Mouse (Mus musculus): ENCODE data around the gene Klhl29.

Gene Klhl29

DNA sequence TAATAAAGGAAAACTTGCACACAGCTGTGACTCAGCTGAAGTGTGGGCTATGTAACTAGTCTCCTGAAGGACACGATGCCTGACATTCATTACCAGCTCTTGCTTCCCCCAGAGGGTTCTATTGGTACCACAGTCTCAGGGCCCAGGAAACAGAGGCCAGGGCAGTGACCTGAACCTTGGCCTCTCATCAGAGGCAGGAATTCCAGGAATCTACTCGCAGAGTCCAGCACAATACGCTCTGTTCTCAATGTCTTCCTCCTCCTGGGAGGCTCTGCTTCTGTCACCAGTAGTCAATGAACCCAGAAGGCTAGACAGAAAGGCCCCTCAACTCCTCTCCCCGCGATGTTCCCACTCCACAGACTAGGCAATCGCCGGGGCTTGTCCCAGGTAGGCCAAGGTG is 125.4 kb downstream of the Klhl29 start:
- DNase-seq, result peak; percentile 43 to 67

DNA sequence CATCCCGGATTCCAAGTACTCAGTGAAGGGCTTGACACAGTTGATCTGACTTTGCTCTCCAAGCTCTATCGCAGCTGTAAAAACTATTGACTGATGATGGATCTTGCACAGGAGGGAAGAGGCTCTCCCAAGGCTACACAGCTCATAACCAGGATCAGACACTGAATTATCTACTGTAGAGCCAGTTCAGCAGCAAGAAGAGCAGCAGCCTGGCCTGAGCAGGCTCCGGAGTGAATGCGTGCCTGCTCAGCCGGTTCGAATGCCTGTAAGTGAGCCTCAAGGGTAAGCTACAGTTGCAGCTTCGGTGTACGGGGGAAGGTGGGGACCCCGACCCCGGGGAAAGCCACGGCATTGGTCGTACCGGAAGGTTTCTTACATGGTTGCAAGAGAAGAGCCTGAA is 126.4 kb downstream of the Klhl29 start:
- DNase-seq, result no peak

DNA sequence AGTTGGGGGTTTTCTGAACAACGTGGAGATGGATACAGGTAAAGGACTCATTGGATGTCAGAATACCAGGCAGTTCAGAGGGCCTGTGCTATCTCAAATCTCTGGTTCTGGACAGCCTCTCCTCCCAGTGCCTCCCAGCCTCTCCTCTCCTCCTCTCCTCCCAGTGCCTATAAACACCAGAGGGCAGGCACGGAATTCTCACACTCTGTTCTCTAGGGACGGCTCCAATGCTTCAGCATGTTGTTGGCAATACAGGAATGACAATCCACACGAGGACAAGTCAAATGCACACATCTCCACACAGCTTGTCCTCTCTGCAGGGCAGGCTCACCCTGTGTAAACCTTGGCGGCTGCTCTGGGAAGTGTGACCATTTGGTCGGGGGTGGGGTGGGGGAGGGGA is 128.0 kb downstream of the Klhl29 start:
- DNase-seq, result no peak

DNA sequence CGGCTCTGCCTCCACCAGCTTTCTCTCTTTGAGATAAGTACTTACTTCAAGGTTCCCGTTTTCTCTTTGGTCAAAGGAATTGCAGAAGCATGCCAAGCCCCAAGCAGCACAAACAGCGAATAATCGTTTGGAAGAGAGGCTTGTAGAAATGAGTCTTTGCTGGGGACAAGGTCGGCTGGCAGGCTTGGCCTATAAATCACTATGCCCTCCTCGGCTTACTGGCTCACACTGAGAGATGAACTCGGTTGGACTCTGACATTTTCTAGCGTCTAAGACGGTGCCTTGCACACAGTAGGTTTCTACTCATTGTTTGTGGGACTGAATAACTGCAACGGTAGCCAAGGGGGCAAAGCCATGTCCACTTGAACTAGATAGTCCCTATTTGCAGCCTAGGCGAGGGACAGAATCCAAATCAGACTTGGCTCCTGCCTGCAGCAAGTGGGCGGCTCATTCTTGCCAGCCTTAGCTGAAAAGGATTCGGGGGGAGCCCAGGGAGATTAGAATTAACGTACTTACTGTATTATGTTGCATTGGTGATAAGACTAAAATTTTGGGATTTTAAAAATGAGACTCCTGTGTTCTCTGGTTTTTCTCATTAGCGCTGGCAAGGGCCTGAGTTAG is 128.7 kb downstream of the Klhl29 start:
- no peak for DNase-seq

DNA sequence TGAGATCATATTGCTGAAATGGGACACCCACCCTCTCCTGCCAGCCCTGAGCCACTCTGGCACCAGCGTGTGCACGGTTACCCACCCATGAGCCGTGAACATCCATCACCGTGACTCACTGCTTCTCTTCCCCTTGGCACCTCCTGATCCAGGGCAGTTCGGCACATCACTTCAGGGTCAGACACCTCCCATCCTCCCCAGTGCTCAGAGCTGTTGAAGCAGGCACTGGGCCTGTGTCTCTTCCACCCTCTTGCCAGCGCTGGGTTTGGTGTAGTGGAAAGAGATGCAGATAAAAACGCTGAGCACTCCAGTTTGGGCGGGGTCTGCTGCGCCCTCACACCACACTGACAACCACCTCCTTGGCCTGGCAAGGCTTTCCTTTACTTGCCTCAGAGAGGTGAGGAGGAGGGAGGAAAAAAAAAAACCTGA is 129.3 kb downstream of the Klhl29 start:
- DNase-seq, result peak in 1 of 2 experiments; percentile 29

DNA sequence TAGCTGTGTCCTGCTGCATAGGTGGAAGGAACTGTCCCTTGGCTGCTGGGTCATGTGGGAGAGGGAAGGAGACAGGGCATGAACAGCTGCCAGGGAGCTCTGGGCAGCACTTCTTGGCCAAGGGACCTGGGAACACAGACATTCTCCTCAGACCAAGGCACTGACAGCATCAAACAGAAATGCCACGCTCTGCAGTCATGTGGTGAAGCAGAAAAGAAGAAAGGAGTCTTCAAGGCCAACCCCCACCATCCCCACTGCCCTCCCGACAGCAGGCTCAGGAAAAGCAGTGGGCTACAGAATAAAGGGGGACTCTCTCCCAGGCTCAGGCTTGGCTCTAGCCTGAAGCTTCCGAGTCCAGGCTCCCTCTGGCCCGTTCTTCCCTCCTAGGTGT is 130.3 kb downstream of the Klhl29 start:
- no peak for DNase-seq

DNA sequence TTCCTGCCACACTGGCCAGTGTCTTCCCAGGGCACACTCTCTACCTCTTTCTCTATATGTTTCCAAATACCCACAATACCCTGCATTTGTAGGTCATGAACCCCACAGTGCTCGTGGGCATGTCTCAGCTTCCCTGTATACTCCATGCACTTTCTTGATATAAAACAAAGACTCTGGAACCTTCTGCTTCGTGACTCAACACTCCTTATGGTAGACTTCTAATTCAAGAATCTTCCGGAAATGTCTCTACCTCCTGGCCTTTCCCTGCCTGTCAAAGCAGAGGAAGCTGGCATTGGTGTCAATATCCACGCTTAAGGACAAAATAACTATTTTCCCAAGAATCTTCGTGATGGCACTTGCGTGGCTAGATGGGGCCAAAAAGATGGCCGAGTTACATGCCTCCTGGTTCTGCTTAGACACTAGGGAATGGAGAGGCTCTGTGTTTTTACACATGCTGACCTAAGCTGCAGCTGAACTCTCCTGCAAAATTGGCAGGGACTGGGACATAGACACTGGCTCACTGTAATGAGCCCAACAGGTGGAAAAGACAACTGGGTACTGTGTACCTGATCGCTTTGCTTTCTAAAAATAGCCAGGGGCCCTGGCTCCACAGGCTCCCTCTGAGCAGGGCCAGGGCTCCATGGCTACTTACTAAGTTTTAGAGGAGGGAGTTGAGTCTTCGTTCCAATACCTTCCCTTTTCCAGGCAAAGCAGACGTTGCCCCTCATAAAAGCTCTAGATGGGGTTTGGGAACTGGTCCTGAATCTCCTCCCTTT is 130.9 kb downstream of the Klhl29 start:
- no peak for DNase-seq

DNA sequence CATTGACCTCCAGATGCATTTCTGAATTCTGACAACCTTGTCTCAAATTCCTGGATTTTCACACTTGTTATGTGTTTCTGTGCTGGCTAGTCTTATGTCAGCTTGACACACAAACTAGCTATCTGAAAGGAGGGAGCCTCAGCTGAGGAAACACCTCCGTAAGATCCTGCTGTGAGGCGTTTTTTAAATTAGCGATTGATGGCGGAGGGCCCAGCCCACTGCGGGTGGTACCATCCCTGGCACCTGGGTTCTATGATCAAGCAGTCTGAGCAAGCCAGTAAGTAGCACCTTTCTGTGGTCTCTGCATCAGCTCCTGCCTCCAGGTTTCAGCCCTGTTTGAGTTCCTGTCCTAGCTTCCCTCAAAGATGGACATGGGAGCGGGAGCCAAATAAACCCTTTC is 131.6 kb downstream of the Klhl29 start:
- DNase-seq, result no peak

DNA sequence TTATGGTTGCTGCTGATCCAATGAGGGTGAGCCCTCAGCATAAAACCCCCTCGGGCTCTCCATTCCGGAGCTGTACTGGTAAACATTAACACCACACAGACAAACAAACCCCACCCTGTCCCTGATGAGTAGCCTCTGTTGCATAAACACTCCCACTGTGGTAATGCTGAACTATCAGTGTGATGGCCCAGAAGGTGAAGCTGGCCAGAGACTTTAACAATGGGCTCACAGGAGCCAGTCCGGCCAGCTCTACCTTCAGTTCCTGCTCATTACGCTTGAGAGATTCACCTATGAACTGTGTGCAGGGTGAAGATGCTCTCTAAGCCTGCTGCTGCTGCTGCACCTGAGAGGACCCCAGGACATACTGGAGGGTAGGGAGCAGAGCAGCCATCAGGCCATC is 132.0 kb downstream of the Klhl29 start:
- no peak for DNase-seq

DNA sequence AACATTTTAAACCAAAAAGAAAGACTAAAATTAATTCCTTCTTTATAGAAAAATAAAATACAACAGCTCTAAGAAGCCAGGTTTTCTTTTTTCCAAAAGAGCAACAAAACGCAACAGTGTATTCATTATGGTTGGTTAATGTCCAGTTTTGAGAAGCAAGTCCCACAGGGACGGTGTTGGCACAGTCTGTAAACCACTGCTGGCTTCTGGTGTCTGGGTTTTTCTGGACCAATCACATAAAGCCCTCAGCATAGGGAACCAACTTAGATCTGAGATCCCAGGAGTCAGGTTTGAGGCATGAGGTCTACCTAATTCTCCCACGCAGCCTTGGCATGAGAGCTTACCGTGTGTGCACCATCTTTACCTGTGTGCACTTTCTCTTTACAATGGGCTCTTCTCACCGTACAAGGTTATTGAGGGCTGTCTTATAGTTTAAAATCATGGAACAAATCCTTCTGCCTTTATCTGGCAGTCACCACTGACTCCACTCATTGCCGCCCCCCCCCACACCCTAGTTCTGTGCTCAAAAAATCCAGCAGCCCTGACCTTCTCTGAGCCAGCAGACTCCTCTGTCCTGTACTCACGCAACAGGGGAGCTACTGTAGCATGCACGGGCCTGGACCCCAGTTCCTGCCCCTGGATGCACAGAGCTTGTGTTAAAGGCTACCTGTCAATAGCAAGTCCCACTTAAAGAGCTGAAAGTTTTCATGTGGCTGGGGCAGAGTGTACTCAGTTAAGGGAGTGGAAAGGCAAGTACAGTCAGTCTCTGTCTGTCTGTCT is 132.7 kb downstream of the Klhl29 start:
- no peak for DNase-seq

DNA sequence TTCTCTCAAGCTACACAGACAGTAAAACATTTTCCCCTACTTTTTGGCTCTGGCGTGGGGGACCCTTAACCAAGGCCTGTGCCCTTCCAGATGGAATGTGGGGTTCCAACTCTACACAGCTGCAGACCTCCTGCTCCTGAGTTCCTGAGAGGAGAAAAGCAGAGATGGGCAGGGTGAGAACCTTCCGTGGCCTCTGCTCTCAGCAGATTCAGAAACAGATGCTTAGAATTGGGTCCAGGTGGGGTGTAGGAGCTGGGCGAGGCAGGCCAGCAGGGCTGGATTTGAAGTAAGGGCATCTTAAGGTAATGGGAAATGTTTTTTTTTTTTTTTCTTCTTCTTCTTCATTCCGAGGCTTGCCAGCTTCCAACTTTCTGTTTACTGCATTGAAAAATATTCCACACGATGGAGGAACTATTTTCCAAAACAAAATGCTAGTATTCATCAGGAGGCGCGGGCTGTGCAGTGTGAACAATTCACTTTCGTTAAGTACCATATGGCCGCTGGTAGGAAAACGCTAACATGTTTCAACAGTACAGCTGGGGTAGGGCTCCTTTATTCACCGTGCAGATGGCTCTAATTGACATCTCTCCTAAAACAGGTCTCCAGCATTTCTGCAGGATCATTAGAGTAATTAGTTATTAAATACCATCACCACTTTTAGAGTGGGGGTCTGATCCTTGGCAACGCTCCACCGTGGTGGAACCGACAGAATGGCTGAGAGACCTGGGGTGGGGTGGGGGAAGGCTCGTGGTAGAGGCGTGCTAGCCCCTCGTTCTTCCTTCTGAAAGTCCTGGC is 135.8 kb downstream of the Klhl29 start:
- DNase-seq, result no peak

DNA sequence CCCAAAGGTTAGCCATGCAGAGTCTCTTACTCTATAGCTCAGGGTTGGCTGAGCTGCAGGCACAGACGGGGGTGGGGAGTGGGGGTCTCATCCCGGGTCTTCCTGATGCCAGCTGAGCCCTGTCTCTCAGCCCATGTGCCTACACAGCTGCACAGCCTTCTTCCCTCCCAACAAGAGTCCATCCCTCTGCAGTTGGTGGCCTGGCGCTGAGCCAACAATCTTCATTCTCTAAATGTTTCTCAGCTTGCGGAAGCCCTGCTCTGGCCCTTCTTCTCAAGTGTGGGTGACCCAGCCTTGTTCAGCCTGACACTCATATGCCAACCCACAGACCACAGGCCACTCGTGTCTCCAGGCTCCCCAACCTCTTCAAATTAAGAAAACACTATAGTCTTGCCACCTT is 138.4 kb downstream of the Klhl29 start:
- peak; percentile 78 to 82 for DNase-seq

DNA sequence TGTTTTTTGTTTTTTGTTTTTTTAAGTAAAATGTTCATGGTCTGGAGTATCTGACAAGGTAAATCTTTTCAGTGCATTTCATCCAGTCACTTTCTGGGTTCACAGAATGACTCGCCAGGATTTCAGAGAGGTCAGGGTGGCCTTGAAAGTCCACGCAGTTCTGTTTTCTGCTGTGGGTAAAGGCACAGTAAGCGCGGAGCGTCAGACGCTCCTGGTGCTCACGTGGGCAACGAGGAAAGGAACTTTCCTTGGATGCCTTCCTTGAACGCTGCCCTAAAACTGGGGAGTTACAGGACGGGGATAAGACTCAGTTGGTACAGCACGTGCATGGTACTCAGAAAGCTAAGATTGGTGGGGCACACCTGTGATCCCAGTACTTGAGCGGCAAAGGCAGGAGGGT is 139.9 kb downstream of the Klhl29 start:
- no peak for DNase-seq

DNA sequence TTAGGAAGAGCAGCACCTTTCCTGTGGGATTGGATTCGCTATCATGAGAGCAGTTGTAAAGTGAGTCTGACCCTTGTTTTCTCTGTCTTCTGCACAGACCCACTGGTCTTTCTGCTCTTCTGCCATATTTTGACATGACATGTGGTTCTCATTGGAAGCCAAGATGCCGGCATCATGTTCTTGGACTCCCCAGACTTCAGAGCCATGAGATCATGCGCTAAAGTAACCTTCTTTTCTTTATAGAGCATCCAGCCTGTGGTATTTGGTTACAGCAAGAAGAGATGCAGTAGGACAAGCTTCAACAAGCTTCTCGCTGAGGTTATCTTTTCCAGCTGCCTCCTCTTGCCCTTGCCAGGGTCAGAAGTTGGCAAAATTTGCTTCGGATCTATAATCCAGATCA is 145.0 kb downstream of the Klhl29 start:
- DNase-seq, result no peak

DNA sequence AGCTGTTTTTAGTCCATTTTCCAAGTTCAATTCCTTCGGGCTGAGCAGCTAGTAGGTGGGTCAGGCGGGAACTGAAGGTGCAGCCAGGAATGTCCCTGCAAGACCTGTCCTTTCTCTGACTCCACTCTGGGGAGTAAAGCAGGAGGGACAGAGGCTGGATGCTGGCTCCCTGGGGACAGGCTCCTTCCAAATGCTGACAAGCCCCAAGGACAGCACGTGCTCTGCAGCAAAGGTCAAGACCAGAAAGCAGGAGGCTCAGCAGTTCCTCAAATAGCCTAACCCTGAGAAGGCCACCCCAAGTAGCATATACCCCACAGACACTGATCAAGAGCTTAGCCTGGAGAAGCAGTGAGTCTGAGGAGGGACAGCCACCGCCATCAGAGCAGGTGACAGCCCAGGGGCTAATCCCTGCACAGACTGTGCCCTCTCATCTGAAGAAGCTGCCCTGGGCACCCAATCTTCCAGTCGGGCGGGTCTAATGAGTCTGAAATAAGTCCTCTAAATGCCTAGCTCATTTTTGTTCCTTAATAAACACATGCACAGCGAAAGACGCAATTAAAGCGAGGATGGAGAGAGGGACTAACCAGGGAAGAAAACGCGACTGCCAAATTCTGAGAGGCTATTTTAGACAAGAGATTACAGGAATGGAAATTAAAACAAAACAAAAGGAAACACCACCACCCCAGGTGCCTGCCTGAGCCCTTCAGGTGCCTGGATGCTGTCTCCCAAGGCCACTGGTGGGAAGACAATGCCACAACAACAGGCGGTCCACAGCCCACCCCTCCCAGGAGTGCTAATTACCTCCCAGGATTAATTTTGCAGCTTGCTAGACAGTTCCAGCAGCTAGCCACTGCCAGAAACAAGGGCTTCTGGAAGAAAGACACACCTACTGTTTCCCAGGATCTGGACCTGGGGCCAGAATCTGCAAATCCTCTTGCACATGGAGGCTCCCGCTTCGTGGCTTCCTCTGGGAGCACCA is 148.5 kb downstream of the Klhl29 start:
- DNase-seq, result no peak

DNA sequence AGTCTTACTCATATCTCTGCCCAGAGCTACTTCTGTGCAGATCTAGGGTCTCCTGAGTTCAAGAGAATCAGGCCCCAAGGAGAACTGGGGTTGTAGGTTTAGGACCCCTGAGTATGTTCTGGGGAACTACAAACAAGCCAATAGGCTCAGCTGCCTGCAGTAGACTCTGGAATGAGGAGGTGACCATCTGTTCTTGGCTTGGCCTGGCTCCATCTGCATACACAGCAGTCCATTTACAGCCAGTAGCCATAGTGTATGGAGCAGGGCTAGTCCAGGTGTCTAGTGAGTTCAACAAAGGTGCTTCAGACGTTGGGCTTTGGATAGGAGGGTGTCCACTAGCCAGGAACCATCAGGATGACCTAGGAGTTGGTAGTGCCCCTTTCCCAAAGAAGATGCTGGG is 151.9 kb downstream of the Klhl29 start:
- DNase-seq, result no peak

DNA sequence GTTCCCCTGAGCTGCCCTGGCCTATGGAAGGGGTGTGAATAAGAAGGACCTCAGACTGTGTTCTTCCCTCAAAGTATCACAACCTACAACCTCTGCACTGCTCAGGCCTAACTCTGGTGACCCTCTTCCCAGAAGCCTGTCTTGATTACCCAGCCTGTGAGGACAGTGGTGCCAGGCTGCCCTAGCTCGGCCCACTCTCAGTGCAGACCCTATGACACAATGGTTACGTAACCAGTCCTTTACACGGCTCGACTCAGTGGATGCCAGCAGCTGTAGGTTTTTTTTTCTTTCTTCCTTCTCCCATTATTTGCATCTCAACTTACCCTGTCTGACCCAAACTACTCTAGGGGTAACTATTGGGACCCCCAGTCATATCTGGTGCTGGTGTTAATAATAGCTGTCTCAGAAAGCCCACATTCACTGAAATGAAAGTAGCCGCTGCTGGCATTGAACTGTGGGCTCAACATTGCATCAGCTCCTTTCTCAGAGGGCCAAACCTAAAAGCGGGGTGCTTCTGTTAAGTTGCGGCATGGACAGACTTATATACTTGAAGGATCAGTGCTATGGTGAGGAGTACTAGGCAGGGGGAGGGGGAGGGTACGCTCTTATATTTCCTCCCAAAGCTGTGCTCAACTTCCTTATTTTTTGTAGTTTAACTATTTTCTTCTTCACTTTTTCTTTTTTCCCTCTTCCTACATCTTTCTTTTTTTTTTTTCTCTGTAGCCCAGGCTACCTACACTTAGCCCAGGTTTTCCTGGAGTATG is 152.9 kb downstream of the Klhl29 start:
- DNase-seq, result no peak

DNA sequence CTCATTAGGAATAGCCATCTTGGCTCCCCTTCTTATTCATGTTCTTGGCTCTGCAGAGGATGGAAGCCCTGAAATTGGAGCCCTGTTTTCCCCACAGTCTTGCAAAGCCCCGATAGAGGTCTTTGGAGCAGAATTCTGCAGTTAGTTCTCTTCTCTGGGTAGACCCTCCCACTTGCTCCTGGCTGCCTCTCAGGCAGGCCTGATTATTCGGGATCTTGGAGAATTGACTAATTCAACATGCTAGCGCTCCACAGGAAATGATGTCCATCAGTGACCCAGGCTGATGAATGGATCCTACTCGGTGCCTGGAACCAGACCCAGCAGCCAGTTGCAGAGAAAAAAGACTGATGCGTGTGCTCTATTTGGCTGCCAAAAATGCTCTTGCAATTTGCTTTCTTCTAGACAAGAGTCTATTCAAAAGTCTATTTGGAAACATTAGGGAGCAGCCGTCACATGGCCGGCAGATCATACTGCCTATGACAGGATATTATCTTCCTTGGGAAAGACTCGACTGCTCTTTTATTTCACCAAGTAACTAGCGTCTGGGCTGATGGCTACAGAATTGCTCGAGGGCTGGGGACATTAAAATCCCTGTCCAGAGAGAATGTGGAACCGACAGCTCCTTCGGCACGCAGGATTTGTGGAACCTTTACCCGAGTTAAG is 155.4 kb downstream of the Klhl29 start:
- peak in 1 of 2 experiments; percentile 28 for DNase-seq

DNA sequence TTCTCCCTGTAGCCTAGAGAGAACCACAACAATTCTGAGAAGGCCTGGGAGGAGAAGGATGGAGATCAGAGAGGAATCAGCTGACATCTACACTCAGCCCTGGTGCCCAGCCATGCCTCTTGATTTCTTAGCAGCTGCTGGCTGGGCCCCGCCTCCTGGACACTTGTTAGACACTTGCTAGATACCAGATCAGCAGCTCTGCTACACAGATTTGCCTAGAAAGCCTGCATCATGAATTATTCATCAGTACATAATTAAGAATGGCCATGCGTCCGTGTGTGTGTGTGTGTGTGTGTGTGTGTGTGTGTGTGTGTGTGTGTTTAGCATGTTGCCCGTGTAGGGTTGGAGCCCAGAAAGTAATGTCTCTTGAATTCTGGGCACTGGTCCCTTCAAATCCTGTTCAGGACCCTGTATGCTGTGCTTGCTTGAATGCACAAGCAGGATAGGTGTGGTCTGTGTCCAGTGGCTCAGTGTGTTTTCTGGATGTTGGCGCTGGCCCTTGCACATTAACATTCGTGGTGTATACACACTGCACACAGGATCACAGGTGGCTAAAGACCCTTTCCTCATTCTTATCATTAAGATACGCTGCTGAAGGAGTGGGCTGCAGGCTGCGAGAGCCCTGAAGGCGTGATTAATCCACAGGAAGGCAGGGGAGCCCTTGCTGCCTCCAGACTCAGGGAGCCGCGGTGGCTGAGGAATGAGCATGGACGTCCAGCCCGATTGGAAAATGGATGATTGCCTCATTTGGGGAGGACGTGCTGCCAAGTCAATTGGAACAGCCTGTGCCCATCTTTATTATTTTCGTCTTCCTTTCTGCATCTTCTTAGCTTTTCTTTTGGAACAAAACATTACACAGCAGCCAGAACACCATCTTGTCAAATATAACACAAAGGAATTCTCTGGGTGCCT is 159.4 kb downstream of the Klhl29 start:
- DNase-seq, result peak; percentile 21 to 48

Measured in kidney, postnatal 4 days (tissue).